Mouse (Mus musculus): Measurements from ENCODE around the gene 2810006K23Rik.

Gene 2810006K23Rik

DNA sequence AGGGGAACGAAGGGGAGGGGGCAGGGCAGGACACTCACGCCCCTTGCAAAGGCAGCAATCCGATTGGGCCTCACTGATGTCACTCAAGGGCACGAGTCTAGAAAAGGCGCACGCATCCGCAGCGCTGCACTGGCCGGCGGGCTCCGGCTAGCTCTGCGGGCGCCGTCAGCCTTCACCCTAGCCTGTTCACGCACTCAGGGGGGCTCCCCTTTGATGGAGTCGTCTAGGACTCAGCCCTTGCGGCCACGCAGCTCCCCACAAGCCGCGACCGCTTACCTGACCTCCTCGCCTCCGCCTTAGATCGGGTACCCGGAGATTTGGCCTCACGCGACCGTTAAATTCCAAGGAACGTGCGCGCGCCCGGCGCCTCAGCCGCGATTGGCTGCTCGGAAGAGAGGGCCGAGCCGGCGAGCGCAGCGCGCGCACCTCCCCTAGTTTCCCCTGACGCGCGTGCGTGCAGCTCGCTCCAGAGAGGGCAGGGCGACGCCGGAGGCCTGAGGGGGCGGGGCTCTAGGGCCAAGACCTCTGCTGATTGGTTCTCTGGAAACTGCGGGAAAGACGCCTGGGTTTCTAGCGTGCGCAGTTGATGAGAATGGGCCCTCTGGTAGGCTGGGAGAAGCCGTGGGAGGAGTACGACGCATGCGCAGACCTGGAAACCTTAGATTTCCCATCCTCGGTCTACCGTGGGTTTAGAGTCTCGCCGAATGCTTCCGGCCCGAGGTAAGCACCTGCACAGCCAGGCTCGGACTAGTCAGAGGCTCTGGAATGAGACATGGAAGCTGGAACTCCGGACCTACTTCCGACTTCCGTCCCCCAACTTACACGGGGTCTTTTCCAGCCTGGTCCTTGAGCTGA, at the start of gene 2810006K23Rik, which contains the start of gene Mphosph9:
TSS of gene 2810006K23Rik (plus strand) at position 580 of the 855 bp plus-strand sequence.
TSS of gene Mphosph9 (minus strand) at position 463 of the 855 bp plus-strand sequence.
- in situ Hi-C loops (cut with MboI; ENCODE audit: unreplicated experiment in 2 of 2) = no loop called here

GRCm38 (mm10) chr5:124282854-124283253, 45.0 kb upstream of the 2810006K23Rik start:
- in situ Hi-C loops (cut with MboI; ENCODE audit: unreplicated experiment in 2 of 2) = no loop called here

GRCm38 (mm10) chr5:124284330-124284729, 43.6 kb upstream of the 2810006K23Rik start:
- in situ Hi-C loops (cut with MboI; ENCODE audit: unreplicated experiment in 2 of 2) = no loop called here

DNA sequence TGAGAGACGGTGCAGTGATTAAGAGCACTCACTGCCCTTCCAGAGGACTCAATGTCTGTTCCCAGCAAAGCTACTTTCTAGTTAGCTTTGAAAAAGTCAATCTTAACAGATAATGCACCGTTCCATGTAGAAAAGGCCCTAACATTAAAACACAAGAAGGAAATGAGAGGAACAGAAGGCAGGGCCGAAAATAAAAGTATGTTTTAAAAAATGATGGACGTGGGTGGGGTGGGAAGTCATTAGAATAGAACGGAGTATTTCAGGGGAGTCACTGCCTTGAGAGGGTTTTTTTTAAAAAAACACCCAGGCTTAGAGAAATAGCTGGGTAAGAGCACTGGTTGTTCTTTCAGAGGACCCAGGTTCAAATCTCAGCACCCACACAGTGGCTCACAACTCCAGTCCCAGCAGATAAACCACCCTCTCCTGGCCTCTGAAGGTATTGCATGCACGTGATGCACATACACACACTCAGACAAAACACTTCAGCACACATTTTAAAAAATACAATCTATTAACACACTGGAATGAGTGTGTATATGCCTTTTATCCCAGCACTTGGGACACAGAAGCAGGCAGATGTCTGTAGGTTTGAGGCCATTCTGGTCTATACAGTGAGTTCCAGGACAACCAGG, 40.2 kb upstream of the 2810006K23Rik start:
- in situ Hi-C loops (cut with MboI; ENCODE audit: unreplicated experiment in 2 of 2) = no loop called here

- in situ Hi-C loops (cut with MboI; ENCODE audit: unreplicated experiment in 2 of 2) = no loop called here
Measured at GRCm38 (mm10) chr5:124290216-124290615, 37.7 kb upstream of the 2810006K23Rik start.

GRCm38 (mm10) chr5:124293967-124294366, 33.9 kb upstream of the 2810006K23Rik start:
- in situ Hi-C loops (cut with MboI; ENCODE audit: unreplicated experiment in 2 of 2) = no loop called here

DNA sequence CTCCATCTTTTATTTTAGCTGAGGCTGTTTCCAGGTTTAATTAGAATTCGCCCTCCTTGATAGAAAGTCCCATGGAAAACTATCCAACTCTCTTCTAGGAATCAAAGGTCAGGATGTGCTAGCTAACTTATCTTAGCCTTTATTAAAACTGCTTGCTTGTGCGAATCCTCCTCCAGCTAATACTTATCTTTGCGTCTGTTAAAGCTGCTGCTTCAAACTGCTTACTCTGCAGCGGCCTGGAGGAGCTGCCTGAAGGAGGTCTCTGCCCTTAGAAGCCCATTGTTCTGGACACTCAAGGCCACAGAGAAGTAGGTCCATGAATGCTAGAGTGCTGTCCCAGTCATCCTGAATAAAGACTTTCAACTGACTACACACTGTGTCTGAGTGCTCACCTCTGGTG, 31.4 kb upstream of the 2810006K23Rik start:
- in situ Hi-C loops (cut with MboI; ENCODE audit: unreplicated experiment in 2 of 2) = loop anchor here (5.0 kb wide), 2 partner anchors 129 to 134 kb away; no protein-coding TSS in a partner anchor

GRCm38 (mm10) chr5:124299307-124299706, 28.6 kb upstream of the 2810006K23Rik start:
- in situ Hi-C loops (cut with MboI; ENCODE audit: unreplicated experiment in 2 of 2) = loop anchor here (5.0 kb wide), 2 partner anchors 132 to 137 kb away; no protein-coding TSS in a partner anchor

GRCm38 (mm10) chr5:124300132-124300531, 27.8 kb upstream of the 2810006K23Rik start:
- in situ Hi-C loops (cut with MboI; ENCODE audit: unreplicated experiment in 2 of 2) = loop anchor here in 1 of 2 experiments (10.0 kb wide), 1 partner anchor 295 kb away; no protein-coding TSS in a partner anchor

GRCm38 (mm10) chr5:124302853-124303252, 25.0 kb upstream of the 2810006K23Rik start:
- in situ Hi-C loops (cut with MboI; ENCODE audit: unreplicated experiment in 2 of 2) = loop anchor here in 1 of 2 experiments (10.0 kb wide), 1 partner anchor 298 kb away; no protein-coding TSS in a partner anchor

GRCm38 (mm10) chr5:124309155-124309554, 18.7 kb upstream of the 2810006K23Rik start:
- in situ Hi-C loops (cut with MboI; ENCODE audit: unreplicated experiment in 2 of 2) = loop anchor here in 1 of 2 experiments (10.0 kb wide), 1 partner anchor 304 kb away; no protein-coding TSS in a partner anchor

DNA sequence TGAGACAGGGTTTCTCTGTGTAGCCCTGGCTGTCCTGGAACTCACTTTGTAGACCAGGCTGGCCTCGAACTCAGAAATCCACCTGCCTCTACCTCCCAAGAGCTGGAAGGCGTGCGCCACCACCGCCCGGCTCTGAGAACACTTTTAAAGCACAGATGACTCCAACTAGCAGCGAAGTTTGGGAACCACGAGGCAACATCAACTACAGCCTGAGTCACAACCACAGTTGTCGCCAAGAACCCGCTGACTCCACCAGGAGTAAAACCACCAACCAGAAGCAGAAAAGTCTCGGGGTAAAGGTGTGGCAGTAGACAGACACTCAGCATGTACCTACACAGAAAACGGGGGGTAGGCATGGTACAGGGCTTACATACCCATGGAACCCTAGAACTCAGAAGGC, 17.8 kb upstream of the 2810006K23Rik start:
- in situ Hi-C loops (cut with MboI; ENCODE audit: unreplicated experiment in 2 of 2) = no loop called here

DNA sequence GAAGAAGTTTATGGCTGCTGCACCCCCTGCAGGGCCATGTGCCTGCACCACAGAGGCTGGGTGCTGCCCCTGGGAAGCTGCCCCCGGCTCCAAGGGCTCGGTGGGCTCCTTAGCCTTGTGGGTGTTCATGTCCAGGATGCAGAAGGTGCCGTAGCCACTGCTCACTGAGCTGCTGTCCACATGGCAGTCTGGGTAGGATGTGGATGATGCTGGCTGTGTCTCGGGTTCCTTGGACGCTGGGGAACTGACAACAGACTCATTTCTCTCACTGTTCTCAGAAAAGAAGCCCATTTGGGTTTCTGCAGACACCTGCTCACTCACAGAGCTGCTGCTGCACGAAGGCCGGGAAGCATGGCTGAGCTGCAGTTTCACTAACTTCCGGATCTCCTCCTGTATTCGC, 12.4 kb upstream of the 2810006K23Rik start:
- in situ Hi-C loops (cut with MboI; ENCODE audit: unreplicated experiment in 2 of 2) = no loop called here

GRCm38 (mm10) chr5:124315941-124316340, 11.9 kb upstream of the 2810006K23Rik start:
- in situ Hi-C loops (cut with MboI; ENCODE audit: unreplicated experiment in 2 of 2) = no loop called here

DNA sequence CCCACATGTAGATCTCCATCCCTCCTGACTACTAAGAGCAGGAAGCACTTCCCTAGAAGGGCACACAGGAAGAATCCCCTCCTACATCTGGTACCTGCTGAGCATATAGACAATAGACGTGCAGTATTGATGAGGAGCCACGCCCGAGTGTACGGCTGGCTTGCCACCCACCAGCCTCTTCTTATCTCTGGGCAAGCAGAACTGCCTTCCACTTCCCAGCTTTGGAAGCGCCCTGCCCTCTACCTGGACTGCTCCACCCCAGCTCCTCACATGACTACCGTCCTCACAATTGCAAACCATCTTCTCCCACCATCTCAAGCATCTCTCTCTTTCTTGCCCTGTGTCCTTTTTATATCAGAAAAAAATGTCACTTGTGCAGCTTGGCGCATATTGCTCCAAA, 10.2 kb upstream of the 2810006K23Rik start:
- in situ Hi-C loops (cut with MboI; ENCODE audit: unreplicated experiment in 2 of 2) = no loop called here

DNA sequence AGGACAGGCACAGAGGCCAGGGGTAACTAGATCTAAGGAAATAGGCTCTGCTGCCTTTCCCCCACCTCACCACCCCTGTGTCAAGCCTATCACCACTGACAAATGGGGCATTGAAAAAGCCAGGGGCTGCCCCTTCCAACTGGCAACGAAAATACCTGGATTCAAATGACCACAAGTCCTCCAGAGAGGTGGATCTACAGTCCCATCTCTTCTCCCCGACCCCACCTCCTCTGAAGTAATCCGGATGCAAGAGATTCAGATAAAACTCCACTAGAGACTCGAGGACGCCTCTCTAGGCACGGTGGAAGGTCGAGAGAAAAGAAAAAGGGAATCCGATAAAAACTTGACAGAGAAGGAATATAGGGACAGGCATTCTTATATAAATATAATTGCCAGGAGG, 1.1 kb upstream of the 2810006K23Rik start:
- in situ Hi-C loops (cut with MboI; ENCODE audit: unreplicated experiment in 2 of 2) = no loop called here

- in situ Hi-C loops (cut with MboI; ENCODE audit: unreplicated experiment in 2 of 2) = no loop called here
Measured at GRCm38 (mm10) chr5:124330086-124330485, 2.2 kb downstream of the 2810006K23Rik start.

DNA sequence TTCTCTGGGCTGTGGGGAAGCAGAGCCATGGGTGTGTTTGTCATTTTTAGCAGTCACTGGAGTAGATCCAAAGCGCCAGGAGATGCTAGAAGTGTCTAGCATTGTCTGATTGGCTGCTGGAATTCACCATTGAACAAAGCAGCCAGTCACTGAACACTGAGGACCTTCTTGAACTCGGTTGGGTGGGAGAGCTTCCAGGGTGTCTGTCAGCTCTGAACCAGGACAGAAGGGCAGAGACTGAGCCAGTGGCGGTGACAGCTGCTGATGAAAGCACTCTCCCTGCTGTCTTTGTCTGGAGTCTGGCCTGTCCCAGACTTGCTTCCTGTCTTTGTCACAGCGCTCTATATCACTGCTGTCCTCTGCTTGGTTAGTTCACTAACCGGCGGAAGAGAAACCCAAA, 6.5 kb downstream of the 2810006K23Rik start:
- in situ Hi-C loops (cut with MboI; ENCODE audit: unreplicated experiment in 2 of 2) = no loop called here

- in situ Hi-C loops (cut with MboI; ENCODE audit: unreplicated experiment in 2 of 2) = no loop called here
Measured at GRCm38 (mm10) chr5:124337103-124337502, 9.2 kb downstream of the 2810006K23Rik start.

DNA sequence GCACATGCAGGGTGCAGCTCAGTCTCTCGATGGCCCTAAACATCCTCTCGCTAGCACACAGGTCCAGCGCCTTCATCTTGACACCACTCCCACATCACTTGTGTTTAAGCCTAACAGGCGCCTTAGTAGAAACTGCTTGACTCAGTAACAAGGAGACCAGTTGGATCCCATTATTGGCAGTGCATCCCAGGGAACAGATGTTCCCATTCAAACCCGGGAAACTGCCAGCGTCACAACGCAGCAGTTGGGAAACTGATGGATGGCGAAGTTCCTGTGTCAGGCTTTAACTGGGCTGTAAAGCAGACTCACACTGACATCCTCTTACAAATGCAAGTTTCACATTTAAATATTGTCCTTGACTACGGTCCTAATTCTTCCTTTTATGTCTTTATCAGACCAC, 10.0 kb downstream of the 2810006K23Rik start:
- in situ Hi-C loops (cut with MboI; ENCODE audit: unreplicated experiment in 2 of 2) = no loop called here

GRCm38 (mm10) chr5:124338791-124339190, 10.9 kb downstream of the 2810006K23Rik start:
- in situ Hi-C loops (cut with MboI; ENCODE audit: unreplicated experiment in 2 of 2) = no loop called here

Measured in v-Abl transformed pro-B cells (cell line).